Mouse (Mus musculus) bone marrow, adult 2 months (tissue): ENCODE measurements around the gene Mast3. TPM values are rescaled to one million over a fixed set of nuclear protein-coding genes. Genes with fewer than 3 reads are reported as not detected.

Source experiments
- H3K27ac ChIP-seq: fragments of 200-500 bp; 2 replicates; pipeline ENCODE4 v1.5.1; 2012; ENCODE audit warnings: low read depth, mild to moderate bottlenecking, control low read depth, inconsistent platforms, low read length; ENCODE audit not compliant: control insufficient read depth, poor library complexity, insufficient read depth
- H3K4me1 ChIP-seq: fragments of 200-500 bp; 2 replicates; pipeline ENCODE4 v1.6.1; 2011; ENCODE audit warnings: low read length; ENCODE audit not compliant: control insufficient read depth, insufficient read depth
- H3K4me3 ChIP-seq: fragments of 200-500 bp; replicated peaks from 2 replicates; pipeline ENCODE3; 2011; ENCODE audit warnings: mild to moderate bottlenecking, low read depth, low read length, control low read depth; ENCODE audit not compliant: control insufficient read depth
- CTCF ChIP-seq: fragments of 200-500 bp; IDR thresholded peaks from 2 replicates; pipeline ENCODE4 v1.5.1; 2011; ENCODE audit warnings: low read length, control low read depth; ENCODE audit not compliant: control insufficient read depth, insufficient read depth
- POLR2A ChIP-seq: fragments of 200-500 bp; IDR thresholded peaks from 2 replicates; pipeline ENCODE4 v1.6.1; 2011; ENCODE audit warnings: low read depth, mild to moderate bottlenecking, control low read depth, low read length, borderline replicate concordance; ENCODE audit not compliant: control insufficient read depth
- WGBS: fragments of 180-500 bp; shearing (Covaris S2); methylation state at CpG from one replicate; pipeline ENCODE4 v1.1.7; 2018; 5-methylcytosine and 5-hydroxymethylcytosine counted together
- polyA plus RNA-seq: library from polyadenylated mRNA; stranded (reverse); fragments of >200 nt; gene quantifications from 2 replicates; pipeline ENCODE4 v1.2.4, GENCODE M21; 2011; ENCODE audit warnings: low replicate concordance; ENCODE audit not compliant: missing spikeins, insufficient read depth, insufficient read length

Mast3 gene
- polyA plus RNA-seq, 1 experiment = 70.7 TPM

- under 1% methylated on average over 57 of the region's 57 CpGs for WGBS
- Histone ChIP-seq H3K4me1 (peaks cover 9% of the 10 kb centered on the region), H3K27ac (no peak overlapping the region), H3K4me3 (peak overlapping the region; percentile 58)
- TF ChIP-seq POLR2A (no peak), CTCF (no peak)
Observed at GRCm38 (mm10) chr8:70797081-70798070, 7.5 kb downstream of the Mast3 start.

GRCm38 (mm10) chr8:70796403-70797080 lies 8.3 kb downstream of the Mast3 start:
- peaks cover 8% of the 10 kb centered on the region for H3K4me1 ChIP-seq
- no peak overlapping the region for H3K27ac ChIP-seq
- H3K4me3 ChIP-seq = no peak overlapping the region
- WGBS = 11% methylated on average over 54 of the region's 54 CpGs
- TF ChIP-seq CTCF (no peak), POLR2A (no peak)

GRCm38 (mm10) chr8:70795370-70795769 lies 9.5 kb downstream of the Mast3 start:
- H3K4me3 ChIP-seq = no peak overlapping the region
- 91% methylated on average over 2 of the region's 2 CpGs for WGBS
- H3K27ac ChIP-seq = no peak overlapping the region
- H3K4me1 ChIP-seq = peaks cover 8% of the 10 kb centered on the region
- TF ChIP-seq POLR2A = no peak
- no peak; the same call in 1 of the 2 replicates for TF ChIP-seq CTCF

- no peak overlapping the region for H3K4me3 ChIP-seq
Observed at GRCm38 (mm10) chr8:70794215-70794614, 10.6 kb downstream of the Mast3 start.

GRCm38 (mm10) chr8:70792700-70793099 lies 12.2 kb downstream of the Mast3 start:
- 3% methylated on average over 20 of the region's 20 CpGs for whole genome bisulfite sequencing
- peak overlapping the region; percentile 78 for H3K27ac ChIP-seq
- TF ChIP-seq CTCF (no peak), POLR2A (peak; percentile 35; the same call in 1 of the 2 replicates)
- H3K4me3 ChIP-seq = peak overlapping the region; percentile 82
- H3K4me1 ChIP-seq = peaks cover 7% of the 10 kb centered on the region

More at GRCm38 (mm10) chr8:70794215-70794614, 10.6 kb downstream of the Mast3 start:
- no peak for TF ChIP-seq POLR2A
- no peak for TF ChIP-seq CTCF
- Histone ChIP-seq H3K27ac (no peak overlapping the region), H3K4me1 (peaks cover 8% of the 10 kb centered on the region)
- WGBS = 91% methylated on average over 2 of the region's 2 CpGs

- under 1% methylated on average over 58 of the region's 58 CpGs for WGBS
- Histone ChIP-seq H3K4me3 (peak overlapping the region; percentile 82), H3K4me1 (peaks cover 7% of the 10 kb centered on the region), H3K27ac (peak overlapping the region; percentile 78)
- TF ChIP-seq CTCF (no peak), POLR2A (peak; percentile 64; the same call in 1 of the 2 replicates)
Observed at GRCm38 (mm10) chr8:70791975-70792691, 12.7 kb downstream of the Mast3 start.

- Histone ChIP-seq H3K4me1 (peaks cover 7% of the 10 kb centered on the region), H3K4me3 (peak overlapping the region; percentile 82), H3K27ac (peak overlapping the region; percentile 78)
- 3% methylated on average over 7 of the region's 7 CpGs for WGBS
- TF ChIP-seq POLR2A (peak; percentile 52; the same call in 1 of the 2 replicates), CTCF (no peak)
Observed at GRCm38 (mm10) chr8:70791294-70791701, 13.6 kb downstream of the Mast3 start.
